Mouse (Mus musculus): ENCODE data around the gene Zfyve27. TPM values are rescaled to one million over a fixed set of nuclear protein-coding genes. Genes with fewer than 3 reads are reported as not detected.

Gene Zfyve27
- 76.9 TPM for polyA plus RNA-seq (2017; shearing (Covaris generic))

DNA sequence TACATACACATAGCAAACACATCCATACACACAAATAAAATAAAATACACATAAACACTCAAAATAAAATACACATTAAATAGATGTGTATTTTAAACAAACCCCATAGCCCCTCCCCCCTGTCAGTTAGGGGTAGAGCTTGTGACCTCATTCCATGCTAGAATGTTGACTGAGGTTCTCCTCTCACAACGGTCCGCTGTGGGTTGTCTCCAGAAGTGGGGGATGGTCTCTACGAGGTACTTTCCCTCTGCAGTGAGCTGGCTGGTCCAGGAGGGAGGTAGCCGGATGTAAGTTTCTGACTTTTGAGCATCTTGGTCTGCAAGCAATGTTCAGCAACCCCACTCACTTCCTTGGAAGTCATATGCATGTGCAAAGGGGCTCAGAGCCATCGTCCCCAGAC lies at the start of gene Zfyve27:
Gene Zfyve27 (plus strand): TSS at position 188 of the 400 bp plus-strand sequence.

DNA sequence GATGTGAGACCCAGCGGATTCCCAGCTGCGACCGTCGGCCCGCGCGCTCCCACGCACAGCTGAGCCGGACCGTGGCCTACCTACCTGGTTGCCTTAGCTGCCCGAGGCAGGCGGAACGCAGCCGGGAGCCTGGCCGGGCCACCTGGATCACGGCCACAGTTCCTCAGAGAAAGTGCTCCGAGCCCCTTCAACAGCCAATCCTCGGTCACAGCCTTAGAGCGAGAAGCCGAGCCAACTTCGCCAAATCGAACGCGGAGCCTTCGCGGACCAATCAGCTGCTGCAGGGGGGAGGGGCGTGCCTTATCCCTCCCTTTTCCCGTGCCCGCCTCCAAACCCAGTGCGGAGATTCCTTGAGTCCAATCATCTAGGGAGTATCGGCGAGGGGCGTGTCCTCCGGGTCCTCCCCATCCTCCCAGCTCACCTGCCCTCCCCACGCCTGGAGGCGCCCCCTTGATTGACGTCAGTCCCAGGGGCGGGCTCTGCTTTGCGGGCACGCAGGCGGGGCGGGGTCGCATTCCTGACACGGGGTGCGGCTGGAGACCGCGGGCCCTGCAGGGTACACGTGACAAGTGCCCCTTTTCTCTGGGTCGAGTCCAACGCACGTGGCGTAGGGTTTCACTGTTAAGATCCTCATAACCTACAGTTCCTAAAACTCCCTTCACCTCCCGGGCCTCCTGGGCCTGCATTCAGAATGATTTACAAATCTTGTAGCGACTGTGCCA lies 34.8 kb upstream of the Zfyve27 start, which contains the start of gene Avpi1:
Gene Avpi1 (minus strand): TSS at position 273 of the 722 bp plus-strand sequence.

DNA sequence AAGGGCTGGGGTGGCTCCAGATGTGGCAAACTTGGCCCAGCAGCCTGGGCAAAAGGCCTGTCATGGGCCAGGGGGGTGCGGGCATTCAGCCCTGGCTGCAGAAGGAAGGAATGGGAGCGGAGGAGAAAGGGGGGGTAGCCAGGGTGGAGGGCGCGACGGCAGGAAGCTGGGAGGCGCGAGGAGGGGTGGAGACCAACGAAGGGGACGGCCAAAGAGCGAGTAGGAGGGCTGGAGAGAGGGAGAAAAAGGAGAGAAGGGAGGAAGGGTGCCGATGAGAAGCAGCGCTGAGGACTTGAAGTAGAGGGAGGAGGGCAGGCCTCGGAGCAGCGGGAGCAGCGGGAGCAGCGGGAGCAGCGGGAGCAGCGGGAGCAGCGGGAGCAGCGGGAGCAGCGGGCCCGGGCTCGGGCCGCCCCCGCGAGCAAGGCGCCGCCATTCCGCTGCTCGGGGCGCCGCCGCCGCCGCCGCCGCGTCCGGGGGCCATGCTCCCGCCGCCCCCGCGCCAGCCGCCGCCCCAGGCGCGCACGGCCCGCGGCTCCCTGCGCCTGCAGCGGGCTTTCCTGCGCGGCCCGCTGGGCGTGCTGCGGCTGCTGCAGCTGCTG lies 16.5 kb upstream of the Zfyve27 start, which contains the start of gene Marveld1:
Gene Marveld1 (plus strand): TSS at position 231 of the 599 bp plus-strand sequence.

DNA sequence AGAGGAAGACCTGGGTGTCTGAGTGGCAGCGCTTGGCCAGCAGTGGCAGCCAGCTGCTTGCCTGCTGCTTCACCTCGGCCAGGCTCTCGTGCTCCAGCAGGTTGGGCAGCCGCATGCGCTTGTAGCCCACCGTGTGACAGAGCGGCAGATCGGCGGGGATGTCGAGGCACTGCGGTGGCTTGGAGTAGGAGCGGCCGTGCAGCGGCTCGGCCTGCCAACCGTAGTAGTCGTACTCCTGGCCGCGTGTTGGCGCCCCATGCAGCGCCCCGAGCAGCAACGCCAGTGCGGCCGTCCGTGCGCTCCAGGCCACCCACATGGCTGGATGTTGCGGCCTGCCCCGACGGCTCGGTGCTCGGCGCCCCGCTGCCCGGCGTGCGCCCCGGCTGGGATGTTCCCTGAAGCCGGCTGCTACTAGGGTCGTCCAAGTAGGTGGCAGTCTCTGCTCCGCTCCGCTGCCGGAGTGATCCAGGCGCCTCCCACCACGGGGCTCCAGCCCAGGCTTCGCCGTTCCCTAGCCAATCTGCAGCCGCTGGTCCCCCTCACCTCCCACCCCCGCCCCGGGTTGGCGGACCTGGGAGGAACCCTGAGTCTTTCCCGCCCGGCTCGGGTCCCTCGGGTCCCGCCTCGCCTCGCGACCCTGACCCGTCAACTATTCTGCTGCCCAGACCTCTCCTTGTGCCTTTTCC lies 38.1 kb downstream of the Zfyve27 start, which contains the start of gene Sfrp5:
Gene Sfrp5 (minus strand): TSS at position 557 of the 686 bp plus-strand sequence.

Other genes starting within 250 kb of the Zfyve27 start
- 91.1 TPM for gene Exosc1, start 230.5 kb upstream of the Zfyve27 start, polyA plus RNA-seq (2017; shearing (Covaris generic))
- 88.9 TPM for gene Zdhhc16, start 230.5 kb upstream of the Zfyve27 start, polyA plus RNA-seq (2017; shearing (Covaris generic))
- gene Mms19, start 182.8 kb upstream of the Zfyve27 start, polyA plus RNA-seq (2017; shearing (Covaris generic)) = 88.1 TPM
- gene Ubtd1, start 182.2 kb upstream of the Zfyve27 start, polyA plus RNA-seq (2017; shearing (Covaris generic)) = 7.1 TPM
- gene Ankrd2, start 128.0 kb upstream of the Zfyve27 start, polyA plus RNA-seq (2017; shearing (Covaris generic)) = not detected
- not detected for gene Hoga1, start 118.3 kb upstream of the Zfyve27 start, polyA plus RNA-seq (2017; shearing (Covaris generic))
- not detected for gene 4933411K16Rik, start 111.7 kb upstream of the Zfyve27 start, polyA plus RNA-seq (2017; shearing (Covaris generic))
- gene Morn4, start 77.6 kb upstream of the Zfyve27 start, polyA plus RNA-seq (2017; shearing (Covaris generic)) = 1.8 TPM
- gene Pi4k2a, start 73.5 kb upstream of the Zfyve27 start, polyA plus RNA-seq (2017; shearing (Covaris generic)) = 3.3 TPM
- 6.7 TPM for gene Avpi1, start 34.9 kb upstream of the Zfyve27 start, polyA plus RNA-seq (2017; shearing (Covaris generic))
- gene Marveld1, start 16.6 kb upstream of the Zfyve27 start, polyA plus RNA-seq (2017; shearing (Covaris generic)) = 3.9 TPM
- not detected for gene Sfrp5, start 38.3 kb downstream of the Zfyve27 start, polyA plus RNA-seq (2017; shearing (Covaris generic))
- not detected for gene Golga7b, start 83.6 kb downstream of the Zfyve27 start, polyA plus RNA-seq (2017; shearing (Covaris generic))